Mouse (Mus musculus): ENCODE results near the gene Atcay.
"Not testable (repeated sequence)": the region's sequence is repeated elsewhere in the genome, so short reads cannot be mapped to it uniquely, and the experiment has no call there.

- TF ChIP-seq CTCF, POLR2A (IDR thresholded peaks at IDR 0.05; ENCODE audit: insufficient read depth, low read depth, low read length): not testable (repeated sequence)
Measured at GRCm38 (mm10) chr10:81217267-81217666, 13.4 kb downstream of the Atcay start.
